Mouse (Mus musculus) brain, adult 2 months (tissue): Measurements from ENCODE around the gene Gm20538.

Experiments used
- DNase-seq: peaks from one replicate; pipeline ENCODE4 v3.0.0; 2011; ENCODE audit warnings: low read depth, low spot score

Gm20538 gene

DNA sequence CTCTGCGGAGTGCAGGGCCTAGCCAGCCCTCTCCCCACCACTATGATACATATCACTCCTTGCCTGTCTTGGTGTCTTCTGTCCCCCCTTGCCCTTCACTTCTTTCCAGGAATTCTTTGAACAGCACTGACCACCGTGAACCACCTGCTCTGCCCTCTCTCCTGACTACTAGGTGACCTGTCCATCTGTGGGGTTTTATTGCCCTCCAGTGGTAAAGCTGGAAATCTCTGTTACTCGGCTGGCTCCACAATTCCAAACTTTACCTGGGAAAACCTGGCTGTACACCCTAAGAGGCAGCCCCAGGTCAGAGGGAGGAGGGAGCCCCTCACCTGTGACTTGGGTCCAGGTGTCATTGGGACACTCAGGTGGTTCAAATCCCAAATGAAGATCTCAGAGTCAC, 17.3 kb downstream of the Gm20538 start:
- no peak for DNase-seq

DNA sequence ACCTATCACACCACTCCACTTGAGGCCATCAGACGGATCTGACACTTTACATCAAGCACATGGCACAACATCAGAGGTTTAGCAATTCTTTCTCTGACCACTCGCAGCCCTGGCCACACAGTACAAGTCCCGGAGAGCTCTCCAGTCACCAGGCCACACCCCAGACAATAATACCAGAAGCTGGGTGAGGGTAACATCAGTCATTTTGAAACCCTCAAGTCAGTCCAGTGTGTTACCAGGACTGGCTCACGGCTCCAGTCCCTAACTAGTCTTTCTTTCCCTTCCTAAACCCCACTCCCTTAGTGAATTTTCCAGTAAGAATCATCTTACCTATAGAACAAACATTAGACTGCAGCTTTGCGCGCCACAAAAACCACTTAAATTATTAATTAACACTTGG, 22.6 kb downstream of the Gm20538 start:
- no peak for DNase-seq

DNA sequence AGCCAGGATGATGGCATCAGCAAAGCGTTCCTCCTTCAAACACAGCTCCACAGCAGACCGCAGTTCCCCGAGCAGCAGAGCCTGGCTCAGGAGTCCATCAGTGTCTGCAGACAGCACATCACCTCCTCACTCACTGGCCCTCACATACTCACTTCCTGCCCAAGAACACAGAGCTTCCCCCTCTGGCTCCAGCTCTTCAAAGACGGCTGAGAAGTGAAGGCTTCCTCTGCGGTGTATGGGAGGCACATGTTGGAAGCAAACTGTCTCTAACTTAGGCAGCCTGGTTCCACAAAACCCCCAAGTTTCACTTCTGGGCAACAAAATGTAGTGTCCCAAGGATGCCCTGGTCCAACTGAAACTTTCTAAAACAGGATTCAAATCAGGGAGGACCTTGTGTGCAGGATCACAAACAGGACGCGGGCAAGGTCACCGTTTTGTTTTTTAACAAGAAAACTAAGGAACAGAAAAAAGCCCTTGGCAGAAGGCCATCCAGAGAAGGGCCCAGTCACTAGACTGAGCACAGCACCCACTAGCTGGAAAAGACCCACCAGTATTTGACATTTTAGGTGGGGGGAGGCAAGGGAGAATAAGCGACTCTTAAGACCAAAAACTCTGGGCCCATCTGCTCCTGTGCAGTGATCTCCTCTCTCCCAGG, 27.0 kb downstream of the Gm20538 start:
- DNase-seq: no peak

DNA sequence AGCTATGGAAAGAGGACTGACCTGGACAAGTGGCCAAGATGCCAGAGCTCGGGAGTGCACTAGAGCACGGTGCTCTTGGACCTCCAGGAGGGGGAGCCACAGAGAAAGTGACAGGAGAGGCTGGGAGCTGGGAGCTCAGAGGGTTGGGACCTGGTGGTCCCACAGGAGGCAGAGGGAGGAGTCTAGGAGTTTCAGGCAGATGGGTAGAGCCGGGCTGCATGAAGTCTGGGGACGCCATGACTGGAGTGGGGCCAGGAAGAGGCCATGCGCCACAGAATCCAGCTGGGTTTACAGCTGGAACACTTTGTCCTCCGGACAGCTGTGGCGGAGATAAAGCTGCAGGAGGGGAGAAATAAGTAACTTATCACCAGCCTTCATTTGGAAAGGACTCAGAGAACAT, 33.5 kb downstream of the Gm20538 start:
- DNase-seq: no peak

DNA sequence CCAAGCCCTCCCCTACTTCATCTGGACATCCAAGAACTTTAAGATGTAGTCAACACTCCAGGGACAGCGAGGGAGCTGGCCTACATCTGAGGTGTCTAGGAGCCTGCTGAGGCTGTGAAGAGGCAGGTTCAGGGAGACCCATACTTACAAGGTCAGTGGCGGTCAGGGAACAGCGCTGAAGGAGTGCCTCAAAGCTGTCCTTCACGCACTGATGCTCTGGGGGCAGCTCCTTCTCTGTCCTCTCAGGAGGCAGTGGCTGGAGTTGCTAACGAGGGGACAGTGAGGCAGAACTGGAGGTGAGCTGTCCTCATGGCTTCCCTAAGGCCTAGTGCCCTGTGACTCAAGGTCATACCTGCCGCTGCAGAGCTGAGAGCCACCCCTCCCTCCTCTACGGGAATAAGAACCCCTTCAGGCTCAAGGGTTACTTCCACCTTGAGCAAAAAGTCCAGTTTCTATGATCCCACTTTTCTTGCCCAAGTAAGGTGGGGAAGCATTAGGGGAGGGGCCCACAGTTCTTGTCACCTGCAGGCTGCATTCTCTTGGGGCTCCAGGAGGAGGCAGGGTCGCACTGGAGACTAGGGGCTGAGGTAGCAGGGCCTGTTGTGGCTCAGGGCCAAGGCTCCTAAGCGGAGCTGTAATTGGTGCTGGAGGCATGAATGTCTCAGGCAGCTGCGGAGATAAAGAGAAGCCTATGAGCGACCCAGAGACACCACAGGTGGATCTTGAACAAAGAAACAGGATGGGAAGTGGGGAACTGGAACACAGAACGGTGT, 34.4 kb downstream of the Gm20538 start:
- DNase-seq: no peak

DNA sequence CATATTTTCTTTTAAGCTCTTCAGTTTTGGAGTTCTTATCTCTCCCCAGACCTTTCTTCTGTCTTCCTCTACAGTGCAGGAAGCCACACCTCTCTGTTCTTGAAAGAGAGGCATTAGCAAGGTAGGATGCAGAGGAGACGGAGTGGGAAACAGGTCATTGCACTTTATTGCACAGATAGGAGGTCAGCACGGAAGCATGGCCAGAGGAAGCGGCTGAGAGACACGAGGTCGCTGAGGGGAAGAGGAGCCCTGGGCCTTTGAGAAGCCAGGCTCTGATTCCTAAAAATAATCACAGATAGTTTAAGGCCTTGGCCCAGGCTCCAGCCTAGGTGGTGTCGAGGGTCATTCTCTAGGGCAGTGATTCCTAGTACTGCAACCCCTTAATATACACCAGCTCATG, 36.9 kb downstream of the Gm20538 start:
- no peak for DNase-seq

DNA sequence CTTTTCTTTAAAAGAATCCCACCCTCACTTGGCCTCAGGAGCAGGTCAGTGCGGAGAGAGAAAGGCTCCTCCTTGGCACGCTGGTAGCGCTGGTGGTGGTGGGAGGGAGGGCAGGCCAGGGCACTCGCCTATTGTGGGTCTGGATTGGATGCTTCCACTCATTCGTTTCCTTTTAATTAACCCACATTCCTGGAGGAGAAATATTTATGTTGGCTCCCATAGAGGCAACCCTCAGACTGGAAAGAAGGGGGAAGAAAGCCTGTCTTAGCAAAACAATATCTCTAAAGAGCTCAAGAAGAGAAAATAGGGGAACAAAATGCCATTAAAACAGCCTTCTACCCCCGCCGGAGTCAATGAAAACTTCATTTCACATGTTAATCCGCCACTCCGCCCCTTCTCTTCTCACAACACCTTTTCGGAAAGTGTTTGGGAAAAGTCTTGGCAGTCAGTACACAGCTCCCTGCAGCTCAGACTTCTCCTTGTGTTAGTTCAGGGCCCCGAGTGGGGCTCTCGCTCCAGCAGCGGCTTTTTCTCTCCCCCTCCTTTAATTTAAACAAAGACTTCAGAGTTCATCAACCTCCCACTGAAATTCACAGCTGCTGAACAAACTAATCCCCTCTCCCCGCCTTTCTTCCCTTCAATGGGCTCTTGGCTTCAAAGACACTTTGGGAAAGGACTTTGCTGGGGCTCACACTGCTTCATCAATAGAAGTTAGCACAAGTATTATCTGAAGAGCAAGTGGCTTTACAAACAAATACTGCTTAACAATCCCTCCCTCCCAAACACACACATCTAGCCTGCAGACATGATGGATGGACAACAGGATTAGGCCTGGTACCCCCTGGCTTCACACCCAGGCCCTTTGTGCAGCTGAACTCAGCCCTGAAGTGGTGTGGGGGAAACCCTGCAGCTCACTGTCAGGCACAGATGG, 37.8 kb downstream of the Gm20538 start:
- DNase-seq: no peak

DNA sequence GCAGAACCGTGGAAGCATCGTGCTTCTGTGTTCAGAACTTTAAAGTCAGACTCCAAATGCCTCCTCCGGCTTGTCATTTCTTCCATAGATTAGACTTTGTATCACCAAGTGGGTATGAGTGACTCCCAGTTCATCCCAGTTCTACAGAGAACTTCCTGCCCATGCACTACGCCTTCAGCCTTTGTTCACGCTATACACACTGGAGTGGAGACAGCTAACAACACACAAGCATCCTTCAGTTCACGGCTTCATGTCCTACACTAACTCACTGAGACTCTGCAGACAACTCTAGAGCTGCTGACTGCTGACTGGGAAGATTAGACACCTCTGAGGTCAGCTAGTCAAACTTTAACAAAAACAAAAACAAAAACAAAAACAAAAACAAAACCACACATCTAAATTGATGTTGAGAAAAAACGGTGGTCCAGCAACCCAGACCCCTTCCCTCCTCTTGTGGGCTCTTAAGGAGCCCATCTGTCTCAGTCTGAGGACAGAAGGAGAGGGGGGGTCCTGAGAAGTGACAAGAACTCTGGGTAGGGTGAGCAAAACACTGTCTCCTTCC, 38.6 kb downstream of the Gm20538 start:
- no peak for DNase-seq

DNA sequence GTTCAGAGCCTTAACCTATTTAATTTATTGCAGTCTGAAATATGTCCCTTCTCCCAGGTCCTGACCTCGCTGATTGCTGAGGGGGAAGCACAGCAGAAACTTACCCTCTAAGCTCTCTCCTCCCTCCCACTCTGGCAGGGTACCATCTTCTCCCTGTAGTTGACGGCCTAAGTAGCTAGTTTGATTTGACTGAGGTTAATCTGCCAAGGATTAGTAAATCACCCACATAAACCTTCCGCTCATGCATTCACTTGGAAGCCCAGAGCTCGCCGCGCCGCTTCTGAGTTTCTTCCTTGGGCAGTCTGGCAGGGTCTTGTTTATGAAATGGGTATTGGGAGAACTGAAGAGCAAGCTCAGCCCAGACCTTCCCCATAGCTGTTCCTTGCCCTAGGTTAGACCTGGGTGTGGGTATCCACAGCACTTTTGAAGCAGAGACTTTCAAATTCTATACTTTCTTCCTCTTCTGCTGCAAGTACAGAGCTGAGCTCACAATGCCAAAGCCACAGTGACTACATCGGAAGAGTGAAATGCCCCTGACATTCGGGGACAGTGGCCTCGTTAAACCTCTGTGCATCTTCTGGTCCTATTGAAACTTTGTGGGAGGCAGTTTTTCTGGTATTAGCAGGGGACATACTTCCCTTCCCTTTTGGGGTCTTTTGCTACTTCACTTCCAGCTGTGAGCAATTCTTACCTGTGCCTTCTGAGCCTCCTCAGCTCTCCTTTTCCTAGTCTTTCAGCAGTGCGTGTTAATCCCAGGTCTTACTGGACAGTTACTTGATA, 39.4 kb downstream of the Gm20538 start:
- no peak for DNase-seq

DNA sequence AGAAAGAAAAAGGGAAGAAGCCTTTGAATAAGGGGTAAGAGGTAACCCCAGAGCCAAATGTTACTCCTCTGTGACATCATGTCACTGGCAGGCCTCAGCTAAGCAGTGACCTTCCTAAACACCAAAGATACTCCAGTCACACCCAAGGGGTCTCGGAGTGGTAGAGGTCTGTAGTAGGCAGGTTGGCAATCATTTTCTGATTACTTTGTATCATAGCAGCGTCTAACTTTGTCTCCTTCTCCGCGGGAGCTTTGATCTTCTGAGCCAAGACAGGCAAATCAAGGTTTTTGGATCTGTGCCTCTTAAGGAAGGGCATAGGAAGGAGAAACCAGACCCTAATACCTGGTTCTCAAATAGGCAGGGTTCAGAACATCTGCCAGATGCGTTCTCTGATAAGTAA, 40.0 kb downstream of the Gm20538 start:
- no peak for DNase-seq

DNA sequence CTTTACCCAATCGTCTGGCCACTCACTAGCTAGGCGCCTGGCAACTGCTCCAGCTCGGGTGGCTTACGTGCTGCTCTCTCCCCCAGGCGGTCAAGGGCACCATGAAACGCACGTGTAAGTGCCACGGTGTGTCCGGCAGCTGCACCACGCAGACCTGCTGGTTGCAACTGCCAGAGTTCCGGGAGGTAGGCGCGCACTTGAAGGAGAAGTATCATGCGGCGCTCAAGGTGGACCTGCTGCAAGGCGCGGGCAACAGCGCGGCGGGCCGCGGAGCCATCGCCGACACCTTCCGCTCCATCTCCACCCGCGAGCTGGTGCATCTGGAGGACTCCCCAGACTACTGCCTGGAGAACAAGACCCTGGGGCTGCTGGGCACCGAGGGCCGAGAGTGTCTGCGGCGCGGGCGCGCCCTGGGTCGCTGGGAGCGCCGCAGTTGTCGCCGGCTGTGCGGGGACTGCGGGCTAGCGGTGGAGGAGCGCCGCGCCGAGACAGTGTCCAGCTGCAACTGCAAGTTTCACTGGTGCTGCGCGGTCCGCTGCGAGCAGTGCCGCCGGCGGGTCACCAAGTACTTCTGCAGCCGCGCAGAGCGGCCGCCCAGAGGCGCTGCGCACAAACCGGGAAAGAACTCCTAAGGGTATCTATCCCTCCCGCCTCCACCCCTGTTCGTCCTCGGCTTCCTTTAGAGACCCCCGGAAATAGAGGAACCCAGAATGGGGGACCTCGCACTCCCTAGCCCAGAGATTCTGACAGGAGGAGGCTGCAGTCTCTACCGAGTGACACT, 41.0 kb downstream of the Gm20538 start:
- peak; percentile 55 for DNase-seq

DNA sequence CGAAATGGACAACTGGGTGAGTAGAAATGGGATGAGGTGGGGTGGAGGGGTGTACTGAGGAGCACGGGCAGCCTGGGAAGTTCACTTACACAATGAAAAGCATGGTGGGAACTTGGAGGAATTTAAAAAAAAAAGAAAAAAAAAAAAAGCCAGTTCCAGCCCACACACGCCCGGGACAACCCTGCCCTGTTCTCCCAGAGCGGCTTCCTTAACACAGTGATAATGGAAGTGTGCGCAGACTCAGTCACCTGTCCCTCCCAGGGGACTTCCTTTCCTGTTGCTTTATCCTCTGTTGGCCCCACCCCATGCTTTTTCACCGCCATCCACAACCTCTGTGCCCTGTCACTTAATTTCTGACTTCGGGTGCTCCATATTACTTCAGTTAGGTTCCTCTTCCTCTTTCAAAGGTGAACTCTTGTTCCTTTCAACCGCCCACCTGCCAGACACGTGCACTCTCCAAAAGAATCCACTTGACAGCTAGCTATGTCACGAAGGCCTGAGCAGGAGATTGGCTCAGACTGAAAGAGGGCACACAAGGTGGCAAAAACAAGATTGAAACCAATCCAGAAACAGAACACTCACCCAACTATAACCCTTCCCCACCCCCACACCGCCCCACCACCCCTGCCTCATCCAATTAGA, 42.0 kb downstream of the Gm20538 start:
- DNase-seq: peak; percentile 33

DNA sequence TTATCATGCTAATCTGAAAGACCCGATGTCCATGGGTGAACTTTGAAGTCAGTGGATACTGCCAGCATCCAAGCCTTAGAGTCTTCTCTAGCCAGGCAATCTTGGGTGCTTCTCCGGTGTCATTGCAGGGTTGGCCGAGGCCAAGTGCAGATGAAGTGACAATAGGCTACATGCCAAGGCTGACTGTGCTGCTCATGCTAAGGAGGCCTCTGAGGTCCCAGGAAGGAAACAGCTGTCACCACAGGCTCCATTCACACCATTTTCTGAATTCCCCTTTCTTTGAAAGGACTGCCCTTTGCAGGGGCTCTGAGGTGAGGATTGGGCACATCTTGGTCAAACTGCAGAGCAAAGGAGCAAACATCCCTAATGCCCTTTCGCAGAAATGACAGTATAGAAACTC, 49.9 kb downstream of the Gm20538 start:
- DNase-seq: no peak

DNA sequence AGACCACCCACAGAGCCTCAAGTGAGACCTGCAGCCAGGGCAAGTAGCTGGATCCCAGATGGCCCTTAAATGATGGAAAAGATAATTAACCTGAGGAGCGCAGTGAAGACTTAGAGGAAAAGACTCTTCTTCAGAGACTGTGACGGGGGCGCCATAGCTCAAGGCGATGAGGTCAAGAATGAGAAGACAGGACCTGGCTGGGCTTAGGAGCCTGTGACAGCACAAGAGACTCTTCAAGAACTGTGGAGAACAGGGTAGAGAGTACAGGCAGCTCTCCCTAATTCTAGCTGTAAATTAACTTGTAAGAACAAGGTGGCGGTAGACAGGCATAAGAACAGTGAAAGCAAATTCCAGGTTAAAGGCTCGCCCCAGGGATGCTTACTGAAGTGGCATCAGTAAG, 50.7 kb downstream of the Gm20538 start:
- DNase-seq: no peak

DNA sequence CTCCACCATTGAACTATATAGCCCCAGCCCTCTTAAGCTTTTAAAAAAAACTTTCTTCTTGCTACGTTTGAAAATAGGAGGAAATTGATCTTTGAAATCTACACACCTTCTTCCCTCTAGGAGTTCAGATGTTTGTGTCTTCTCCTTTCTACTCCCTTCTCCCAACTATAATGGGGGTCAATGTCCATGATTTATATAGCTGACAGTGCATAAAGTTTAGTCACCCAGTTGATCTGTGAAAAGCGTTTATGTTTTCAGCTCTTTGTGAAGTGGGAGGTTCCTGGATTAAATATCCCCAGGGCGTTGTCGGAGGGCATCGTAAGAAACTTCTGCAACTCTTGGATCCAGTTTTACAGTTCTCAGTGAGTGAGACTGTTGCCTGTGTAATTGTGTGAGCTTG, 52.4 kb downstream of the Gm20538 start:
- no peak for DNase-seq

DNA sequence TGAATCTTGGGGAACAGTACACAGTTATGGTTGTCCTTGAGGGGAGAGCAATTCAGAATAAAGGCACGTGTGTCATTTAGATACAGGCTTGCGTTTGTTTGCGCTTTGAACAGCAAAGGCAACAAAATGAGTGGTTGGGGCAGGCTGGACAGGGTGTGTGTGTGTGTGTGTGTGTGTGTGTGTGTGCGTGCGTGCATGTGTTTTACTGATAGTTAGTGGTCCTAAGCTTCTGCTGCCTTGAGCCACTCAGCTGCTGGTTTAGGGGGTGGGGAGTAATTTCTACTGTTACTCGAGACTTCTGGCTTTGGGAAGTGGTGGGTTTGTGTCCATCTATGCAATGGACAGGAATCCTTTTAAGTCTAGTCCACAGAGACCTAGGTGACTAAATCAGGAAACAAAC, 53.7 kb downstream of the Gm20538 start:
- DNase-seq: no peak

DNA sequence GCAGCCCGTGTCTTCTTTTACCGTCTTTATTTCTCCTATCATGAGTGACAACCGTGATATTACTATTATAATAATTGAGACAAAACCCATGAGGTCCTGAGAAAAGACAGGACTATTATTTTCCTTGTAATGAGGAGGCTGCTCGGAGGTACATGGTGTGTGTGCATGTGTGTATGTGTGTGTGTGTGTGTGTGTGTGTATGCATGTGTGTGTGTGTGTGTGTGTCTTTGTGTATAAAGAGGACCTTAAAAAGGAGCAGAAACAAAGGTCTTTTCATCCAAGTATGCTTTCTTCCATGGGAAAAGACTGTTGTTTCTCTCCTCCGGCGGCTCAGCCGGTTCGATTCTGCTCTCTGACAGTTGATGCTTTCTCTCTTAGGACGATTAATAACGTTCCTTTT, 55.7 kb downstream of the Gm20538 start:
- DNase-seq: no peak

DNA sequence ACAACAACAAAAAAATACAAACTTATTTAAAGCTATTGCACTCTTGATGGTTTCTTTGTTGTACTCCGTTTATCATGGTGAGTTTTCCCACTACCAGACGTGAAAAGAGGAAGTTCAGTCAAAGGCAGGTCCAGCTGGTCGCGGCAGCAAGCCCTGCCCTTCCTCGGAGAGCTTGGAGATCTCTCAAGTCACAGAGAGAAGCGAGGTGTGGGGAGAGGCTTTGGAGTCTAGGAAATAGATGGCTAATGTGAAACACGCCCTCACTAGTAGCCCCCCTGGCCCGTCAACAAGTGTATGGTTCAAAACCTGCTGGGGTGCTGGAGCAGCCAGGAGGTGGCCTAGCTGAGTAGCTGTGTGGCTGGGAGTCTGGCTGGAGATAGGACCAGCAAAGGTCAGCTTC, 56.1 kb downstream of the Gm20538 start:
- DNase-seq: no peak
